Comparison of ENCODE assay signal across 8 mouse cellular contexts in genomic region chr4:134946024-134946744, GRCm38 (mm10). TPM values are rescaled to one million over a fixed set of nuclear protein-coding genes. Genes with fewer than 3 reads are reported as not detected.
A peak's percentile ranks its signal among the peaks of the same experiment; 100 is the strongest.
DNase-seq lines count a peak whose midpoint lies in the region; ATAC-seq lines count a peak whose summit lies in the region.

No protein-coding gene starts in this region.

- H3K9ac ChIP-seq in hindbrain, embryonic 11.5 days (ENCODE audit: low read depth, low read length): no peak overlapping the region

- ATAC-seq in hindbrain, embryonic 11.5 days (ENCODE audit: low FRiP score): no peak

- peak overlapping the region; percentile 29 for H3K4me2 ChIP-seq in hindbrain, embryonic 11.5 days (replicated peaks; ENCODE audit: low read depth, low read length)

- no peak overlapping the region for H3K27ac ChIP-seq in hindbrain, embryonic 11.5 days (ENCODE audit: low read depth, low read length)

- H3K36me3 ChIP-seq in hindbrain, embryonic 11.5 days (ENCODE audit: control insufficient read depth, insufficient read depth, low read length): no peaks in the 10 kb centered on the region

- DNase-seq in NIH3T3 (ENCODE audit: low read depth): peak; percentile 88
- peak; percentile 85 to 92 for DNase-seq in cerebellum, postnatal 10 days
- peak; percentile 55 to 90 for DNase-seq in frontal cortex, adult 2 months (ENCODE audit: extremely low spot score in 1 of 2, low spot score in 1 of 2)
- peak; percentile 84 for DNase-seq in hindbrain, embryonic 11.5 days (ENCODE audit: low spot score)
- DNase-seq in layer of hippocampus, postnatal 14 days (ENCODE audit: low spot score in 2 of 2): peak; percentile 79 to 86
- peak; percentile 75 for DNase-seq in lung, postnatal 14 days
- peak; percentile 61 for DNase-seq in ovary, postnatal 36 days (ENCODE audit: low spot score)
- DNase-seq in thymus, postnatal 36 days: peak; percentile 57

- no peaks in the 10 kb centered on the region for H3K9me3 ChIP-seq in hindbrain, embryonic 11.5 days (ENCODE audit: control insufficient read depth, low read length)

- H3K4me1 ChIP-seq in hindbrain, embryonic 11.5 days (replicated peaks; ENCODE audit: control insufficient read depth, insufficient read depth, low read length): no peaks in the 10 kb centered on the region

- peaks cover 2% of the 10 kb centered on the region for H3K27me3 ChIP-seq in hindbrain, embryonic 11.5 days (ENCODE audit: control insufficient read depth, insufficient read depth, low read length)

- WGBS in hindbrain, embryonic 11.5 days: 20% methylated on average over 17 of the region's 17 CpGs

- H3K4me3 ChIP-seq in hindbrain, embryonic 11.5 days (ENCODE audit: low read depth, low read length): no peak overlapping the region

RNA-seq across cellular contexts. Expression of gene Syf2, which starts 15.5 kb away (rescaled TPM):
- 80.3 and 94.7 TPM in 2 replicates for polyA plus RNA-seq in frontal cortex, adult 2 months (2012; rRNA removed)
- 77.6 and 80.3 TPM in 2 replicates for polyA plus RNA-seq in hindbrain, embryonic 11.5 days (2014; fragmentation: Nextera tagmentation; extraction: Ambion mirVana)
- total RNA-seq in layer of hippocampus, postnatal 14 days (2021): 10 to 100 TPM; 42.6 to 43.8 TPM

RNA-seq across cellular contexts. Expression of gene Rsrp1, which starts 22.8 kb away (rescaled TPM):
- 742 and 753 TPM in 2 replicates for polyA plus RNA-seq in frontal cortex, adult 2 months (2012; rRNA removed)
- polyA plus RNA-seq in hindbrain, embryonic 11.5 days (2014; fragmentation: Nextera tagmentation; extraction: Ambion mirVana): 382 and 434 TPM in 2 replicates
- total RNA-seq in layer of hippocampus, postnatal 14 days (2021): 100 to 1,000 TPM; 241 to 268 TPM

RNA-seq across cellular contexts. Expression of gene Tmem50a, which starts 31.4 kb away (rescaled TPM):
- polyA plus RNA-seq in frontal cortex, adult 2 months (2012; rRNA removed): 151 TPM in 2 replicates
- 153 and 167 TPM in 2 replicates for polyA plus RNA-seq in hindbrain, embryonic 11.5 days (2014; fragmentation: Nextera tagmentation; extraction: Ambion mirVana)
- 100 to 1,000 TPM; 112 TPM for total RNA-seq in layer of hippocampus, postnatal 14 days (2021)
